Mouse (Mus musculus): ENCODE results near the gene Arhgap23.
A peak's percentile ranks its signal among the peaks of the same experiment; 100 is the strongest.

The Arhgap23 gene

GRCm38 (mm10) chr11:97466444-97467160 is 51.3 kb downstream of the Arhgap23 start:
- no peak for DNase-seq (ENCODE audit: low spot score)

- peak; percentile 73 for DNase-seq (ENCODE audit: low spot score)
Observed at GRCm38 (mm10) chr11:97468639-97469287, 53.4 kb downstream of the Arhgap23 start.

- no peak for DNase-seq (ENCODE audit: low spot score)
Observed at GRCm38 (mm10) chr11:97469828-97470227, 54.5 kb downstream of the Arhgap23 start.

DNA sequence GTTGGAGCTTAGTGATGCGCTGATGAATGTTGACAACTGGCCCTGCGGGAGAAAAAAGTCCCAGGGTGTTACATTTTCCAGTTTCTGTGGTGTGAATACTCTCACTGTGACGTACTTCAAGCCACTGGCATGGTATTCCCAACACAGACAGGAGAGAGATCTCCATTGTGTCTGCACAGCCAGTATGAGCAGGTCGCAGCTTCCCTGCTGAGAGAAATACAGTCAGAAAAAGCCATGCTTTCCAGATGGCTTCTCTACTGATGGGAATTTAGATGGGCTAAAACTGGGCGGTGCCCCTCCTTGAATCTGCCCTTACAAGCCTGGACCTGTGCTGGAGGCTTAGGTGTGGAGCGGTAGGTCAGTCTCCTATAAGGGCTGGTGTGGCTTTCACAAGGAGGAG is 55.9 kb downstream of the Arhgap23 start:
- no peak for DNase-seq (ENCODE audit: low spot score)

DNA sequence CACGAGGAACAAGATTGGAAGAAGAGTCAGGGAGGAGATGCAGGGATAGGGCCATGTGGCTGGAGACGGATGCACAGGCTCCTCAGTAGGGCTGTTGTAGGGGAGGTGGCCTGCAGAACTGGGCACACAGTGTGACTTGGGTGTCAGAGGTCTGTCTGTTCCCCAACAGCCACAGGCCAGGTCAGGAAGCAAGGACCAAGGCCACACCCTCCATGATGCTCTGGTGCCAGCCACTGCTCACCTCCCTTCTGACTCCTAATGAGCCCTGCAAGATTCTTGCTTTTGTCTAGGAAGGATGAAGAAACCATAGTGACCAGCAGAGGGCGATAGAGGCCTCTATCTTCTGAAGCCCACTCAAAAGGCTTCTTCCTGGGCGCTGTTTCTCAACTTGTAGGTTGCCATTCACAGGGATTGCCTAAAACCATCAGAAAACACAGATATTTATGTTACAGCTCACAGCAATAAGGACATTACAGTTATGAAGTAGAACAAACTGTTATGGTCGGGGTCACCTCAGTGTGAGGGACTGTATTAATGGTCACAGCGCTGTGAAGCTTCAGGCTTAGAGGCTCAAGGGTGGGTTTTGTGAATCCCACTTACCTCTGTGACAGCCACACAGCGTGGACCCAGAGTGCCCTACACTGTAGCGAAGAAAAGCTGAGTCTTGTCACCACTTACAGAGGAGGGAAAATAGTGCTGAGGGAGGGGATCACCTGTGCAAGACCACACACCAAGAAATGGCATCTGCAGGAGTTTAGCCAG is 61.2 kb downstream of the Arhgap23 start:
- peak; percentile 46 for DNase-seq (ENCODE audit: low spot score)

DNA sequence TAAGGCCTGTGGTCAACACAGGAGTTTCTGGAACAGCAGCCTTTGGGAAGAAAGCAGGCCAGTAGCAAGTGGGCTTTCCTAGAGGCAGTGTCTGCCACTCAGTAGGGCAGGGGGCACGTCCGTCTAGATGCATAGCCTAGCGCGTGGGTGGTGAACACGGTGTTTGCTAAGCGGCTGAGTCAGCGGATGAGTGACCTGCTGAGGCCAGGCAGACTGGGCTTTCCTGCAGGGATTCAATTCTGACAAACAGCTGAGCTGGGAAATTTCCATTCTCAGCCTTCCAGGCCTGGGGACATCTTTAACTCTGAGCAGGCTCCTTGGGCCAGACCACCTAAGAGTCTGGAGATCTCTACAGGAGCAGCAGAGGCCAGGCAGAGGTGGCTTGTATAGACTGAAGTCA is 62.1 kb downstream of the Arhgap23 start:
- DNase-seq (ENCODE audit: low spot score): no peak

GRCm38 (mm10) chr11:97478345-97478744 is 63.0 kb downstream of the Arhgap23 start:
- no peak for DNase-seq (ENCODE audit: low spot score)

DNA sequence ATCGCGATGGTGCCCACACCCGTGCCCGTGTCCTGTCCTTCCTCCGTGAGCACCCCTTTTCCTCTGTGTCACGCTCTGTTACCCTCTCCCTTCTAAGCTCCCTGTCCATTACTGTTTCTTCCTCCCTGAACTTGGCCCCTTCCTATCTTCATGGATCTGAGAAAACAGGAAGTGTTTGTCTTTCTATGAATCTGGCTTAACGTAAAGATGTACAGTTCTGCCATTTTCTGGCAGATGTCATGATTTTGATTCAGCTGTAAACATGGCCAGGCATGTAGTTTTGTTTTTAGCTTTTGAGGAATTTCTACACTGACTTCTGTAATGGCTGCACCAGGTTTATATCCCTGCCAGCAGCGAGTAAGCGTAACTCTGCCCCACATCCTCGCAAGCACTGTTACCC is 63.8 kb downstream of the Arhgap23 start:
- DNase-seq (ENCODE audit: low spot score): no peak

DNA sequence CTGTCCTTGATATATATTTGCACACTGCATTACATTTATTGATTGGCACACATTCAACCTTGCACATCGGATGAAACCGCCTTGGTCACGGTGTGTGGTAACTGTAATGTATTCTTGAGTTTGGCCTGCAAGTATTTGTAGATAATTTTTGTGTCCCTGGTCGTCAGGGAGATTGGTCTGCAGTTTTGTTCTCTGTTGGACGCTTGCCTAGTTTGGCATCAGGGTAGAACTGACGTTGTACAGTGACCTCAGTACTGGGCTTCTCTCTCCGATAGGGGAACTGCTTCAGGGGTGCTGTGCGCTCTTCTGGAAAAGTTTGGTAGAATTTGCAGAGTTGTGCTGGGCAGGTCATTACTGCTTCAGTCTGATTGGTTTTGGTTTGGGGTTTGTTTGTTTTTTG is 64.5 kb downstream of the Arhgap23 start:
- no peak for DNase-seq (ENCODE audit: low spot score)

DNA sequence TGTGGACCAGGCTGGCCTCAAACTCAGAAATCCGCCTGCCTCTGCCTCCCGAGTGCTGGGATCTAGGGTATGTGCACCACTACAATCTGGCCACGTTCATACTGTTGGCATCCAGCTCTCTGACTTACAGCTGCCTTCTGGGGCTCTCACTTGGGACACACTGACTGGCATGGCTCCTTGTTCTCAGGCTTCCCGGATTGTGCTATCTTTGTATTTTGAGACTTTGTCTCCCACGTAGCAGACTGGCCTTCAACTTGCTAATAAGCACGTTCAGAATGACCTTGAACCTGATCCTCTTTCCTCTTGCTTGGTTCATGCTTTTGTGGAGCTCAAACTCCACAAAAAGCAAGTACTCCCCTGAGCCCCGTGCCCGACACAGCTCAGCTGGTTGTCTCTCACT is 70.3 kb downstream of the Arhgap23 start:
- DNase-seq (ENCODE audit: low spot score): no peak

DNA sequence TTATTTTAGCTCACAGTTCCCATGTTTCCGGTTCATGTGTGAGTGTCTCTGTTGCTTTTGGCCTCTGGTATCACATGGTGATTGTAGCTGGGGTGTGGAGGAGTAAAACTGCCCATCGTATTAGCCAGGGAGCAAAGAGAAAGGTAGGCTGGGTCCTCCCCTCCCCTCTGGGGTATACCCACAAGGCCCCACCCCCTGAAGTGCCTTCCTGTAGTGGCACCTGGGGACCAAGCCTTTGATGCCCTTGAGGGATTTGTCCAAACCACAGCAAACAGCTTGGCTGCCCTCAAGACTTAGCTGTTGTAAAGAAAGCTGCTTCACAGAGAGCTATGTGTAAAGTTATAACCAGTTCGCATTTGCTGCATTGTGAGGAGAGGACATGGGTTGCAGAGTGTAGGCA is 72.3 kb downstream of the Arhgap23 start:
- no peak for DNase-seq (ENCODE audit: low spot score)

DNA sequence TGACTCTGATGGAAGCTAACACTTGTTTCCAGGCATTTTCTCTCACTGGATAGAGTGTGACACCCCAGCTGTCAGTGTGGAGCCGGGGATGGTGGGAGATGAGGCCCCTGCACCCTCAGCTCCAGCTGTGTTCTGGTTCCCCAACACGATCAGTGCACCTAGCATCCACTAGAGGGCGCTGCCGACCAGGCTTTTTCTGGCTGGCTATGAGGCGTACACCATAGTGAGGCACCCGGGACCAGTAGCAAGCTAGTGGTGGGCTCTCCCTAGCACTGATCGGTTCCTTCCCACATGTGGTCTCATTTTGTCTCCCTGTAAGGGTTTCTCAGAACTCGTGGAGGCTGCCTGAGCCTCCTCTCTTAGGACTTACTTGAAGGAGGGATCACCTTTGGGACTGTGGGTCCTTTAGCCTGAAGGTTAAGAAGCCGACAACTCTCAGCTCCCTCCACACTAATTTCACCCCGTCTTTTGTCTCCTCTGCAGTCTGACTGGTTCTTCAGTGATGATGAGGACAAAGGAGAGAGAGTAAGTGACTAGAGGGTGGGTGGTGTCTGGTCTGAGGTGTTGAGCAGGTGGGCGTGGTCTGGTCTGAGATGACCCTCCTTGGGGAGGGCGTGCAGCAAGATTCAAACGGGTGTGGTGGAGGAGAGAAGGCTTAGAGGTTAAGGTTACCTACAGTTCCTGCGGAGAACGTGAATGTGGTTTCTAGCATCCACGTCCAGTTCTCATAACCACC is 74.4 kb downstream of the Arhgap23 start:
- DNase-seq (ENCODE audit: low spot score): no peak

GRCm38 (mm10) chr11:97491640-97492039 is 76.3 kb downstream of the Arhgap23 start:
- DNase-seq (ENCODE audit: low spot score): no peak

GRCm38 (mm10) chr11:97492836-97493235 is 77.5 kb downstream of the Arhgap23 start:
- no peak for DNase-seq (ENCODE audit: low spot score)

GRCm38 (mm10) chr11:97497543-97497942 is 82.2 kb downstream of the Arhgap23 start:
- peak; percentile 55 for DNase-seq (ENCODE audit: low spot score)

DNA sequence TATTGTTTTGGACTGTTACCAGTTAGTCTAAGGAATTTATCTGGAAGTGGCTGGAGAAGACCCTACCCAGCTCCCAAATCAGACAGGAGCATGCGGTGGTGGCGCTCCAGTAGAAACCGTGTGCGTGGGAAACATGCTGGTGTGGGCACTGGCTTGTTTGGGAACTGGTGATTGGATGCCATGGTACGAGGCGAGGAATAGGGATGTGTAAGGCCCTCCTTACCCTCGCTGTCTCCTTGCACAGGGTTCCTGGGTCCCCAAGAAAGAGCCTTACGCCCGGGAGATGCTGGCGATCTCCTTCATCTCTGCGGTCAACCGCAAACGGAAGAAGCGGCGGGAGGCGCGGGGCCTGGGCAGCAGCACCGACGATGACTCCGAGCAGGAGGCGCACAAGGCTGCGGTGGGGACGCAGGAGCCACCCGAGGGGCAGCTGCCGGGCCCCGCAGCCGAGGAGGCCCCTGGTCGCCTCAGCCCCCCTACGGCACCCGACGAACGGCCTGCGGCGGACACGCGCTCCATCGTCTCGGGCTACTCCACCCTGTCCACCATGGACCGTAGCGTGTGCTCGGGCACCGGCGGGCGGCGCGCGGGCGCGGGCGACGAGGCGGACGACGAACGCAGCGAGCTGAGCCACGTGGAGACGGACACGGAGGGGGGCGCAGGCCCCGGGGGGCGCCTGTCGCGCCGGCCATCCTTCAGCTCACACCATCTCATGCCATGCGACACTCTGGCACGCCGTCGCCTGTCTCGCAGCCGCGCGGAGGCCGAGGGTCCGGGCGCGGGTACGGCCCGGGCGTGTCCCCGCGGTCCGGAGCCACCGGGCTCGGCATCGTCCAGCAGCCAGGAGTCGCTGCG is 84.8 kb downstream of the Arhgap23 start, which contains the start of gene 4933428G20Rik:
TSS of gene 4933428G20Rik (minus strand) at position 476 of the 855 bp plus-strand sequence.
- no peak for DNase-seq (ENCODE audit: low spot score)

- DNase-seq (ENCODE audit: low spot score): no peak
Observed at GRCm38 (mm10) chr11:97500720-97501448, 85.6 kb downstream of the Arhgap23 start.

DNA sequence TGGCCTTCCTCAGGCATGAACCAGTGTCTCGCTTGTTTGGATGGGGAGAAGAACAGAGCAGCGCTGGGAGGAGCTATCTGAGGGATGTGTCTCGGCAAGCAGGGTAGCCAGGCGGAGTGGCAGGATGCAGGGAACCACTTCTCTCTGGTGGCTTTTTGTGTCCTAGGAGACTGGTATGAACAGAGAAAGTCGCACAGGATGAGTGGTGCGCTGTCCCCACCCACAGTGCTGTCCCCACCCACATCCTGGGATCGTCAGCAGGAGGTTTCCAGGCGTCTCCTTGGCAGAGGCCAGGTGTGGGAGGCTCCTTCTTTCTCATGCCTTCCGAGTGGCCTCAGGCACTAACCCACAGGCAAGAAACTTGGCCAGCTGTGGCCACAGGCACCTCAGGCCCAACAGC is 87.0 kb downstream of the Arhgap23 start:
- no peak for DNase-seq (ENCODE audit: low spot score)

DNA sequence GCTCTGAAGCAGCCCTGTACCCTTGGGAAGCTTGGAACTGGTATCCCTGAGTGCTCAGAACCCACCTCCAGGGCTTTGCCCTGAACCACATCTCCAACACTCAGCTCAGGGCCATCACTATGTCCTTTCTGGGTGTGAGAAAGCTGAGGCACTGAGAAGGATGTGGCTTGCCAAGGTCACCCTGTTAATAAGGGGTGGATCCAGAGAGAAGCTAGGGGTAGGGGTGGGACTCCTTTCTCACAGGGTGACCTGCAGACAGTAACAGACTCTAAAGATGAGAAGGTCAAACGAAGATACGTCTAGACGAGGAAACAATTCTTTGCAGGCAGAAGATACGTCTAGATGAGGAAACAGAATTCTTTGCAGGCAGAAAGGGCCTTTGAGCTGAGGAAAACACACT is 87.5 kb downstream of the Arhgap23 start:
- no peak for DNase-seq (ENCODE audit: low spot score)

- DNase-seq (ENCODE audit: low spot score): no peak
Observed at GRCm38 (mm10) chr11:97505784-97506183, 90.5 kb downstream of the Arhgap23 start.

- no peak for DNase-seq (ENCODE audit: low spot score)
Observed at GRCm38 (mm10) chr11:97506331-97506730, 91.0 kb downstream of the Arhgap23 start.
